Mouse (Mus musculus): ENCODE data around the gene Ctnnal1. TPM values are rescaled to one million over a fixed set of nuclear protein-coding genes. Genes with fewer than 3 reads are reported as not detected.

The Ctnnal1 gene
- total RNA-seq, 4 experiments from 2014 or later = 18.0 to 21.3 (median 20.2) TPM

- peak; percentile 85 for DNase-seq
Measured at GRCm38 (mm10) chr4:56801907-56802668, 62.9 kb downstream of the Ctnnal1 start, which contains the start of the genes Elp1 and Fam206a. TSS of gene Elp1 (minus strand) at chr4:56802331. TSS of gene Fam206a (plus strand) at chr4:56802345.

- DNase-seq = no peak
Measured at GRCm38 (mm10) chr4:56791373-56791772, 73.6 kb downstream of the Ctnnal1 start.

- no peak for DNase-seq
Measured at GRCm38 (mm10) chr4:56771065-56771464, 93.9 kb downstream of the Ctnnal1 start.

GRCm38 (mm10) chr4:56768913-56769312, 96.1 kb downstream of the Ctnnal1 start:
- DNase-seq = no peak

- no peak for DNase-seq
Measured at GRCm38 (mm10) chr4:56767861-56768284, 97.1 kb downstream of the Ctnnal1 start.

Small RNA genes within 50 kb of the gene (microRNA-seq; reads per million reads assigned to microRNA genes)
- gene Mir32 = 34.0 to 44.1 reads per million in 2 experiments

Other genes with a start within 250 kb of the Ctnnal1 start
- gene Gm26657, start 125.1 kb downstream of the Ctnnal1 start, total RNA-seq (2022) = not detected
- gene Actl7b, start 123.7 kb downstream of the Ctnnal1 start, total RNA-seq (2022) = under 1 TPM in 1 of 4 experiments, not detected in 3; 0.24 TPM
- gene Actl7a, start 121.8 kb downstream of the Ctnnal1 start, total RNA-seq (2022) = not detected
- gene Elp1, start 62.9 kb downstream of the Ctnnal1 start, total RNA-seq (2022) = 10 to 100 TPM; 33.3 to 43.6 (median 39.4) TPM
- 10 to 100 TPM; 13.6 to 17.0 (median 14.6) TPM for gene Fam206a, start 62.8 kb downstream of the Ctnnal1 start, total RNA-seq (2022)
- 10 to 100 TPM; 55.1 to 69.7 (median 57.5) TPM for gene Tmem245, start 82.2 kb upstream of the Ctnnal1 start, total RNA-seq (2022)
- 1 to 10 TPM; 1.0 to 1.6 (median 1.2) TPM for gene Frrs1l, start 125.2 kb upstream of the Ctnnal1 start, total RNA-seq (2022)

Data from adrenal gland, adult 8-10 months (tissue).